Mouse (Mus musculus) spleen, postnatal 14 days (tissue): ENCODE data around the gene Usp3.

Experiments used
- DNase-seq, 2 experiments: peaks; one replicate each; pipeline ENCODE4 v3.0.0; 2021 to 2022; ENCODE audit warnings: low spot score in 2 of 2

Gene Usp3

GRCm38 (mm10) chr9:66575041-66575877, 17.7 kb downstream of the Usp3 start:
- no peak for DNase-seq

- no peak for DNase-seq
These were observed 20.8 kb downstream of the Usp3 start for GRCm38 (mm10) chr9:66571986-66572700.

- no peak for DNase-seq
These were observed 30.7 kb downstream of the Usp3 start for GRCm38 (mm10) chr9:66562215-66562614.

GRCm38 (mm10) chr9:66561496-66561895, 31.4 kb downstream of the Usp3 start:
- DNase-seq: no peak

- no peak for DNase-seq
These were observed 32.2 kb downstream of the Usp3 start for GRCm38 (mm10) chr9:66560728-66561127.

- no peak for DNase-seq
These were observed 32.6 kb downstream of the Usp3 start for GRCm38 (mm10) chr9:66560295-66560694.

- DNase-seq: no peak
These were observed 34.0 kb downstream of the Usp3 start for GRCm38 (mm10) chr9:66558971-66559370.

- no peak for DNase-seq
These were observed 50.2 kb downstream of the Usp3 start for GRCm38 (mm10) chr9:66542785-66543184.

GRCm38 (mm10) chr9:66521595-66521994, 71.3 kb downstream of the Usp3 start:
- no peak for DNase-seq

- no peak for DNase-seq
These were observed 72.6 kb downstream of the Usp3 start for GRCm38 (mm10) chr9:66520299-66520698.

- DNase-seq: no peak
These were observed 74.0 kb downstream of the Usp3 start for GRCm38 (mm10) chr9:66518901-66519300.

GRCm38 (mm10) chr9:66518251-66518650, 74.7 kb downstream of the Usp3 start:
- DNase-seq: no peak

GRCm38 (mm10) chr9:66517746-66518145, 75.2 kb downstream of the Usp3 start:
- DNase-seq: no peak

GRCm38 (mm10) chr9:66516296-66516940, 76.5 kb downstream of the Usp3 start:
- no peak for DNase-seq

GRCm38 (mm10) chr9:66515680-66516210, 77.2 kb downstream of the Usp3 start:
- DNase-seq: no peak

GRCm38 (mm10) chr9:66515115-66515514, 77.8 kb downstream of the Usp3 start:
- DNase-seq: no peak

GRCm38 (mm10) chr9:66514256-66514770, 78.6 kb downstream of the Usp3 start, which contains the start of gene Fbxl22:
Gene Fbxl22, minus strand, starts transcription at chr9:66514593.
- peak in 1 of 2 experiments; percentile 34 for DNase-seq

GRCm38 (mm10) chr9:66513661-66514255, 79.2 kb downstream of the Usp3 start:
- DNase-seq: no peak

- no peak for DNase-seq
These were observed 79.8 kb downstream of the Usp3 start for GRCm38 (mm10) chr9:66513150-66513549.

- DNase-seq: peak; percentile 50 to 60
These were observed 80.6 kb downstream of the Usp3 start for GRCm38 (mm10) chr9:66512351-66512671.

- DNase-seq: peak; percentile 73 to 83
These were observed 81.2 kb downstream of the Usp3 start for GRCm38 (mm10) chr9:66511580-66512350.
